Mouse (Mus musculus): ENCODE measurements around the gene Retreg3.
A peak's percentile ranks its signal among the peaks of the same experiment; 100 is the strongest.

Retreg3 gene

GRCm38 (mm10) chr11:101111178-101111577, 8.5 kb downstream of the Retreg3 start:
- DNase-seq = no peak

DNA sequence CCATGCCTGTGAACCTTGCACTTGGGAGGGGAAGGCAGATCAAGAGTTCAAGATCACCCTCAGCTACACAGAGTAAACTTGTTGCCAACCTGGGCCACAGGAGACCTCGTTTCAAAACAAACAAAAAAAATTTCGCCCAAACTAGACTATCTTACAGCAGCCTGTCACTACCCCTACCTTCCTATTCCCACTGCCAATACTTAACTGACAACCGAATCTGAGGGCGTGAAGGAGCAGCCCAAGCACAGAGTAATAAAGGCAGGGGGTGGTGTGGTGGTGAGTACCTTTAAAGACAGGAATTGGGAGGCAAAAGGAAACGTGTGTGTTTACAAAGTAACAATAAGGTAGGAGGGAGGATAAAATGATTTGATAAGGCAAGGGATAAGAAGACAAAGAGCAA, 9.0 kb downstream of the Retreg3 start:
- no peak for DNase-seq

DNA sequence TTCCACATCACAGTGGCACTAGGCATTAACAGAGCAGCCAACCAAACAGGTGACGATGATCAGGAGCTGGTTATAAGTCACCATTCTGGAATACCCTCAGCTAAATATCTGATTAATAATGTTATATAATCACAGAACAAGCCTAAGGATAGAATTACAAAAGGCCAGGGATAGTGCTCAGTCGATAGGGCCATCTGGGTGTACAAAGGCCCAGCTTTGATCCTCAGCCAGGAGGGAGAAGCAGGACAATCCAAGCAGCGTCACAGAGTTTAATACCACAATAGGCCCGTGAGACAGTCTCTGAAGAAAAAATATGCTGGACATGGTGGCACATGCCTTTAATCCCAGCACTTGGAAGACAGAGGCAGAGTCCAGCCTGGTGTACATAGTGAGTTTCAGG, 10.3 kb downstream of the Retreg3 start:
- no peak for DNase-seq

- no peak for DNase-seq
These were observed 16.7 kb downstream of the Retreg3 start for GRCm38 (mm10) chr11:101103011-101103410.

GRCm38 (mm10) chr11:101098231-101098630, 21.5 kb downstream of the Retreg3 start:
- no peak for DNase-seq

- DNase-seq = peak; percentile 96 to 97
These were observed 24.2 kb downstream of the Retreg3 start, which contains the start of gene Psmc3ip for GRCm38 (mm10) chr11:101095314-101096024. Gene Psmc3ip, minus strand, starts transcription at chr11:101095436.

DNA sequence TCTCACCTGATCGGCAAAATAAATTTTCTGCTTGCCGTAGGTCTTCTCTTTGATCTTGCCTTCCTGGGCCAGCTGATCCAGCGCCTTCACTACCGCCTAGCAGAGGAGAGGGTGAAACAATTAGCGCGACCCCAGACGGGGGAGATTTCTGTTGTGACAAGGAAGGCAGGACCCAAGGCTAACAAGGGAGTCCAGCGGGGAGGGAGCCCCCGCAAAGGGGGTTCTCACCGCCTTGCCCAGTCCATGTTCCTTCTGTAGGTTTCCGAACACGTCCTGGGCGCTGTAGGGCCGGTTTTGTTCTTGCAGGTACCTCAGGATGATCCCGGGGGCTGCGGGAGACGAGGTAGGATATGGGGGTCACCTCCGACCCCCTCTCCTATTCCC, 24.8 kb downstream of the Retreg3 start:
- no peak for DNase-seq

- DNase-seq = no peak
These were observed 29.8 kb downstream of the Retreg3 start for GRCm38 (mm10) chr11:101089931-101090330.

GRCm38 (mm10) chr11:101087682-101088055, 32.0 kb downstream of the Retreg3 start:
- peak; percentile 60 to 61 for DNase-seq

DNA sequence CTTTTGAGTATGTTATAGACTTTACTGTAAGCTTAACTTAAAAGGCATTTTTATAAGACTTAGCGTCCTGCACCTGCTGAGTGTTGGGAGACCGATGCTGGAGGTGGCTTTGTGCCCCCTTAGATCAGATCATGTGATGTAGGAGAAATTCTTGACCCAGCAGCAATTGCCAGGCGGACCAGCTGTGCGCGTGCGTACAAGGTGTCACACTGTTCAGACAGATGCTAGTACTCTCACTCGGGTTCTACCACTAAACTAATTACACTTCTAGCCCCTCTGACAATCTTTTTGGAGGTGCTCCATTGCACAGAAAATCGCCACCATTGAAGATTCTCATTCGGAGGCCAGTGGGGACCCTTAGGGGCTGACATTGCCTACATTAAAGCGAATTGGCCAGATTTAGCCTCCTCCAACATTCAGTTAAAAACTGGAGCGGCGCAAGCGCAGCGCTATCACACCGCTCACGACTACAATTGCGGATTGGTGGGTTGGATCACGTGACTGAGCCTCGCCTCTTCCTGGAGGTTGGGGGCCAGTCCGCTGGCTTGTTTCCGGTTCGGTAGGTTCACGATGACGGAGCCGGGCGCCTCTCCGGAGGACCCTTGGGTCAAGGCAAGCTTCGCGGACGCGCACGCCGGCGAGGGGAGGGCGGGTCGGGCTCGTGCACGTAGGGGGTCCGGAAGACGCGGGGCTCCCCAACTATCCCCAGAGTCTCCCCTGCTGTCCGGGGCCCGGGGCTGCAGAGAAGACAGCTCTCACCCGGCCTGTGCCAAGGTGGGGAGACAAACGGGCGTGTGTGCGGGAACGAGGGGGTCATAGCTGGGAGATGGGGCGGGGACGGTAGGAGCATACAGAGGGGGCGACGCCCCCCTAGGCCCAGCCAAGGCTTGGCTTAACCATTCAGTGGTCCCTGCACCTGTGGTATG, 32.7 kb downstream of the Retreg3 start, which contains the start of gene Mlx:
Gene Mlx (plus strand): TSS at position 522 of the 926 bp plus-strand sequence.
- peak; percentile 92 to 93 for DNase-seq

DNA sequence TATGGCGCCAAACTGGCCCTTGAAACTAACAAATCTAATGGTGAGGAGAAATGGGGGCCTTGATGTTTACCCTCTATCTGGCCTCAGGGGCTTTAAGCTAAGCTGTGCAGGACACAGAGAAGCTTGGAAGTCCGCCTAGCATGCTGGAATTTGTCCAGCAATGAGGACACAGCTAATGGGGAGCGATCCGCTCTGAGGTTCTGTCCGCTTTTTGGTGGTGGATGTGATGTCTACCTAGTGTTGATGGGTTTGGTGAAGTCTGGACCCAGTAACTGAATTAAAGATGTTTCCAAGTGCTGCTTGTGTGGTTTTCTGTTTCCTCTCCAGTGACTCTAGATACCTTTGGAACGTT, 33.4 kb downstream of the Retreg3 start:
- no peak for DNase-seq

DNA sequence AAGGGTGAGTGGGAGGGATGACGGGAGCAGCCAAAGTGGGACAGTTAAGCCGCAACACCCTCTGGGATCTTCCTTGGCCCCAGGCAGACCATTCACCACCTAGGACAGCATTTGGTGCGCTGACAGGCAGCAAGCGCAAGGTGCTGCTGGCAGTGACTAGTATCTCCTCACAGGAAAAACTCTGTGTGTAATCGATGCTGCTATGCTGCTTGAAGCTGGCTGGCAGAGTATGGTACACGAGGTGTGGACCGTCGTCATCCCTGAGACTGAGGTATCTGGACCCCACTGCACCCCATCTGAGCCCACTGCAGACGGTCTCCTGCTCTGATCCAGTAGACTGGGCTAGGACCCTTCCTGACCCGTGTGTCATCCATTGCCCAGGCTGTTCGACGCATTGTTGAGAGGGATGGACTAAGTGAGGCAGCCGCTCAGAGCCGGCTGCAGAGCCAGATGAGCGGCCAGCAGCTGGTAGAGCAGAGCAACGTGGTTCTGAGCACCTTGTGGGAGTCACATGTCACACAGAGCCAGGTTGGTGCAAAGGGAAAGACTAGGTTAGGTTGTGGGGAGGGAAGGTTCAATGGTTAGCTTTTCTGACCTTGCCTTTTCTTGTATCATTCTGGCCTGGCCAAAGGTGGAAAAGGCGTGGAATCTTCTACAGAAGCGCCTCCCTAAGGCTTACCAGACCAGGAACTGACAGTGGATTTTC, 33.9 kb downstream of the Retreg3 start:
- peak; percentile 56 to 64 for DNase-seq

DNA sequence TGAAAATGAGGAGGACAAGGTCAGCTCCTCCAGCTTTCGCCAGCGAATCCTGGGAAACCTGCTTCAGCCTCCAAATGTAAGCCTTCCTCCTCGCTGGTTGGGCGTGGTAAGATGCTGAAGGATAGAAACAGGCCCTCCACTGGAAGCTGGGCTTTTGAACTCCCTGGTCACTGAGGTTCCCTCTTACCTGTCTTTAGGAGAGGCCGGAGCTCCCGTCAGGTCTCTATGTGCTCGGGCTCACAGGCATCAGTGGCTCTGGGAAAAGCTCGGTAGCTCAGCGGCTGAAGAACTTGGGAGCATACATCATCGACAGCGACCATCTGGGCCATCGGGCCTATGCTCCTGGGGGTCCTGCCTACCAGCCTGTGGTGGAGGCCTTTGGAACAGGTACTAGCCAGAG, 34.9 kb downstream of the Retreg3 start:
- DNase-seq = no peak

- no peak for DNase-seq
These were observed 35.4 kb downstream of the Retreg3 start for GRCm38 (mm10) chr11:101084246-101084645.

DNA sequence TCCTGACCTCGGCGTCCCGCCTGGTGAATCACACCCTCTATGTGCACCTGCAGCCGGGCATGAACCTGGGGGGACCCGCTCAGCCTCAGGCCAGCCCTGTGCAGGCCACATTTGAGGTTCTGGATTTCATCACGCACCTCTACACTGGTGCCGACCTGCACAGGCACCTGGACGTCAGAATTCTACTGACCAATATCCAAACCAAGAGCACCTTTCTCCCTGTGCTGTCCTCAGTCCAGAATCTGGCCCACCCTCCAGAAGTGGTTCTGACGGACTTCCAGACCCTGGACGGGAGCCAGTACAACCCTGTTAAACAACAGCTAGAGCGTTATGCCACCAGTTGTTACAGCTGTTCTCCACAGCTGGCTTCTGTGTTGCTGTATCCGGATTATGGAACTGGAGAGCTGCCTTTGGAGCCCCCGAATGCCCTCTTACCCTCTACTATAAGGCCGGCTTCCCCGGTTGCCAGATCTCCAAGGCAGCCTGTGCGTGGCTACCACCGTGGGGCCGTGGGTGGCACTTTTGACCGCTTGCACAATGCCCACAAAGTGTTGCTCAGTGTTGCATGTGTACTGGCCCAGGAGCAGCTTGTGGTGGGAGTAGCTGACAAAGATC, 36.5 kb downstream of the Retreg3 start:
- DNase-seq = peak; percentile 70 to 81

DNA sequence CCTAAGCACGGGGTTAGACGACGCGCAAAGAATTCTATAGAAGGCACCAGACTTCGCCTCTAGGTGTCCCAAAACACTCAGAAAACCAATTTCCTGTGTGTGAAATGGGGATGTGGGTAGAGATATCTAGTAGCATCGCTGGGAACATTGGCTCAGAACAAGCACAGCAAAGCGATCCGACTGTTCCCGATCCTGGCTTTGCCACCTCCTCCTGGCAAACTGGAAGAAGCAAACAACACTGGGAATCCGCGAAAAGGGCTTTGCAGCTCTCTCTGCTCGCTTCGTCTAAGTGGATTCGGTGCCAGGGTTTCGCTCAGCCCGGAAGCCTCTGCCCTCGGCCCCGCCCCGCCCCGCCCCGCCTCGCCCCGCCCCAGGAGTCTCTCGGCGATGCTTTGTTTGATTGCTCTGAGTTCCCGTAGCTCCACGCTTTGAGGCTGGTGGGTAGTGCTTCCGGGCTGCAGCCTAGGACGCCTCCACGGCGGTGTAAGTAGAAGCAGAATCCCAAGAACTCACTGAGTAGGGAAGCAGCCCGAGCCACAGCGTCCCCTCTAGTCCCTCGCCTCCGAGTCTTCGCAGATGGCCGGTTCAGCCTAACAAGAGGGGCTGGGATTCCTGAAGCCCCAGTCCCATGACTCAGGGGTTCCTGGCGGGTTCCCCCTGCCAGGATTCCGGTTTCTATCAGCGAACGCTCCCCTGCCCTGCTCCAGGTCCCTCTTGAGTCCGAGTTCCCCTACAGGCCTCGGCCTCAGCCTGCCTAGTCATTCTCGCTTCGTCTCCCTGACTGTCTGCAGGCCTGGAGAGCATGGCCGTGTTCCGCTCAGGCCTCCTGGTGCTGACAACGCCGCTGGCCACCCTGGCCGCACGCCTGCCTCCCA, 37.2 kb downstream of the Retreg3 start, which contains the start of gene Coasy:
Gene Coasy (plus strand): TSS at position 358 of the 875 bp plus-strand sequence.
- peak; percentile 85 to 88 for DNase-seq

GRCm38 (mm10) chr11:101081659-101082058, 38.0 kb downstream of the Retreg3 start:
- DNase-seq = no peak

DNA sequence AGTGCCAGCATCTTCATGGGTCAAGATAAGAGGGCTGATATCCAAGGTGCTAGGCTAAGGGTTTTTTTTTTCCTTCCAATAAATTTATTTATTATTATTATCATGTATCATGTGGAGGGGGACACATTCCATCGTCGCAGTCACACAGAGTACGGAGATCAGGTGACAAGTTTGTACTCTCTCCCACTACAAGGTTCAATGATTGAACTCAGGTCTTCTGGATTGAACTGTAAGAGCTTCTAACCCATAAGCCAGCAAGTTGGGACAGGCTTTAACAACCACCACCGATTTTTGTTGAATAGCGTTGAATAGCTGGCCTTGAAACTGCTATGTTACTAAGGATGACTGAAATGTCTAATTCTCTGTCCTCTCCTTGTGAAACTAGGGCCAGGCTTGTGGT, 39.3 kb downstream of the Retreg3 start:
- DNase-seq = no peak

DNA sequence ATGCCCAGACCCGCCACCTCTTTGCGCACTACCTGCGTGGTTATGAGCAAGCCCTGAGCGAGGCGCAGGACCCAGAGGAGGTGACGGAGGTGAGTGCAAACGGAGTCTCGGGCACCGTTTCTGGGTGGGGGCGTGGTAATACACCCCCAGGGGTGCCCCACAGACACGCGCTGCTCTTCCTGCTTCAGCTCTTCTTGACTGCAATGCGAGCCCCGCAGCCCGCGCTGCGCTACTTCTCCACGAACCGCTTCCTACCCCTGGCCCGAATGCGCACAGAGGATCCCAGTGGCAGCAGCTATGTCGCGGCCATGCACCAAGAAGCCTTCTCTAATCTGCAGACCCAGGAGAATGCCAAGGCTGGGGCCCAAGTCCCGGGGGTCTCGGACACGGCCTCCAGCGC, 39.9 kb downstream of the Retreg3 start:
- DNase-seq = no peak

DNA sequence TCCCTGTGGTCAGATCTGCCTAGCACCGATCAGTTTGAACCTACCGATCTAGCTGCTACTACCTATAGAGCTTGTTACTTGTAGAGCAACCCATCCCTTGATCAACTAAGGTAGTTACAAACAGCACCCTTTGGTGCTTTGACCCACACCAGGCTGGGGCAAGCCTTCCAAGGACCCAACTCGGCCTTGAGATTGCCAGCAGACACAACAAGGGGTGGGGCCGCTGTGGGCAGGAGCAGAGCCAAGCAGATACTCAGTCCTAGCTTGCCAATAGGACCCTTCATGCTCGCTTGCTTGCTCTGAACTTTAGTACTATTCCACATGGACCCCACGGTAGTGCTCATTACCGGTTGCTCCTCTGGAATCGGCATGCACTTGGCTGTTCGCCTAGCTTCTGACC, 41.6 kb downstream of the Retreg3 start, which contains the start of gene Hsd17b1:
Gene Hsd17b1 (plus strand): TSS at position 291 of the 400 bp plus-strand sequence.
- no peak for DNase-seq

DNA sequence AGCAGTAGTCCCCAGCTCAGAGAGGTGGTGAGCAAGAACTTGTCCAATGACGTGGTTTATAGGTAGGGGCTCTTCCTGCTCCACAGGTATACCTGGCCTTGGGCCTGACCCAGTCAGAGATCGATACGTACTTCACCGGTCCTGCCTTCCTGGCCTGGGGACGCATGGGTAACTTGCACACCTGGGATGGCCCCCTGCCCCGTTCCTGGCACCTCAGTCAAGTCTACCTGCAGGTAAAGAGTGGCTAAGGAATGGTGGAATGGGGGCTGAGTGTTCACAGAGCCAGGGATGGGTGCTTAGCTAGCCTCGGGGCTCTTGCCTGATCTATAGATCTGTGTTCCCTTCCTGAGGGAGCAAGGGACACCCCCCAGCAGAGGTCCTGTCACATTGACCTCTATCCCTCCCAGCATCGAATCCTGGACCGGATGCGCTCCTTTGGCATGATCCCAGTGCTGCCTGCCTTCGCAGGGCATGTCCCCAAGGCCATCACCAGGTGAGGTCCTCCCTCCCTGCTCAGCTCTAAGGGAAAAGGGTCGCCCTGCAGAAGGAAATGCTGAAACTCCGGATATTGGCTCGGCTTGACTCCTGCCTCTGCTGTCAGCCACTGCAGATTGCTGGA, 47.8 kb downstream of the Retreg3 start:
- DNase-seq = no peak

Measured in kidney, adult 8-10 months (tissue).